ENCODE assay signal across 23 mouse cellular contexts in genomic region chr4:75764141-75764540, GRCm38 (mm10).
DNase-seq lines count a peak whose midpoint lies in the region; ATAC-seq lines count a peak whose summit lies in the region.
"Had no signal": no experiment of that assay in that cellular context is flagged by ENCODE, and none has a peak within 500 bp of the region (broad histone marks: within the 10 kb centered on the region; RNA-seq: fewer than 3 reads in every experiment).

No protein-coding gene starts in this region.

- H3K27ac ChIP-seq in hindbrain, embryonic 10.5 days = no peak overlapping the region
- no peak overlapping the region for H3K27ac ChIP-seq in hindbrain, embryonic 14.5 days
- no peak overlapping the region for H3K27ac ChIP-seq in neural tube, embryonic 11.5 days (ENCODE audit: low read depth, low read length)
- H3K27ac ChIP-seq in neural tube, embryonic 15.5 days (replicated peaks) = no peak overlapping the region
- H3K27ac ChIP-seq in embryonic facial prominence, embryonic 12.5 days = no peak overlapping the region
- H3K27ac ChIP-seq: embryonic facial prominence, embryonic 13.5 days; forebrain, embryonic 13.5 days; heart, embryonic 10.5 days; hindbrain, postnatal 0 days; intestine, embryonic 15.5 days had no signal

- no peak overlapping the region for H3K4me2 ChIP-seq in hindbrain, embryonic 14.5 days (replicated peaks)
- no peak overlapping the region for H3K4me2 ChIP-seq in neural tube, embryonic 11.5 days (ENCODE audit: low read depth)
- H3K4me2 ChIP-seq in neural tube, embryonic 15.5 days = no peak overlapping the region
- H3K4me2 ChIP-seq in embryonic facial prominence, embryonic 12.5 days (replicated peaks) = no peak overlapping the region
- H3K4me2 ChIP-seq: embryonic facial prominence, embryonic 13.5 days; forebrain, embryonic 13.5 days; intestine, embryonic 15.5 days had no signal

- no peaks in the 10 kb centered on the region for H3K36me3 ChIP-seq in hindbrain, embryonic 10.5 days
- no peaks in the 10 kb centered on the region for H3K36me3 ChIP-seq in hindbrain, embryonic 14.5 days (replicated peaks; ENCODE audit: control insufficient read depth, insufficient read depth)
- H3K36me3 ChIP-seq in neural tube, embryonic 11.5 days (ENCODE audit: control insufficient read depth, insufficient read depth, low read length) = no peaks in the 10 kb centered on the region
- no peaks in the 10 kb centered on the region for H3K36me3 ChIP-seq in neural tube, embryonic 15.5 days
- no peaks in the 10 kb centered on the region for H3K36me3 ChIP-seq in embryonic facial prominence, embryonic 12.5 days
- H3K36me3 ChIP-seq: embryonic facial prominence, embryonic 13.5 days; heart, embryonic 10.5 days; intestine, embryonic 15.5 days had no signal

- H3K9ac ChIP-seq in hindbrain, embryonic 14.5 days = no peak overlapping the region
- no peak overlapping the region for H3K9ac ChIP-seq in neural tube, embryonic 11.5 days (ENCODE audit: low read length)
- no peak overlapping the region for H3K9ac ChIP-seq in neural tube, embryonic 15.5 days (replicated peaks)
- H3K9ac ChIP-seq in embryonic facial prominence, embryonic 12.5 days = no peak overlapping the region
- H3K9ac ChIP-seq: embryonic facial prominence, embryonic 13.5 days; forebrain, embryonic 13.5 days; intestine, embryonic 15.5 days had no signal

- DNase-seq in hindbrain, embryonic 10.5 days (ENCODE audit: low spot score) = peak; percentile 12
- no peak for DNase-seq in hindbrain, embryonic 14.5 days (ENCODE audit: low spot score)
- DNase-seq in neural tube, embryonic 11.5 days (ENCODE audit: low spot score) = peak; percentile 22
- DNase-seq in cerebellum, adult 11-12 months = no peak
- no peak for DNase-seq in yolk sac, embryonic 10.5 days (ENCODE audit: low spot score)
- DNase-seq in heart, postnatal 36 days = no peak
- DNase-seq: adrenal gland, postnatal 14 days; cerebellum, adult 18-20 months; cerebellum, adult 9-11 months; cerebellum, postnatal 36 days; gastrocnemius, postnatal 36 days; heart, adult 11 months; heart, postnatal 10 days; kidney, adult 18-20 months had no signal

- no peak for ATAC-seq in hindbrain, embryonic 14.5 days (ENCODE audit: low FRiP score)
- no peak; the same call in 1 of the 2 replicates for ATAC-seq in neural tube, embryonic 11.5 days (ENCODE audit: insufficient read depth, low FRiP score, low TSS enrichment)
- ATAC-seq in neural tube, embryonic 15.5 days (ENCODE audit: low FRiP score) = no peak
- ATAC-seq in embryonic facial prominence, embryonic 12.5 days (ENCODE audit: insufficient number of reproducible peaks, insufficient read depth, low FRiP score, low TSS enrichment) = 0 out of 2 replicates have a peak, but pooled peaks have one; percentile 41
- ATAC-seq: activated CD4-positive, CD25-positive, alpha-beta regulatory T cell, adult 4 months; forebrain, embryonic 13.5 days; hindbrain, postnatal 0 days; intestine, embryonic 15.5 days; Patski had no signal

- H3K4me1 ChIP-seq in hindbrain, embryonic 10.5 days (replicated peaks) = no peaks in the 10 kb centered on the region
- no peaks in the 10 kb centered on the region for H3K4me1 ChIP-seq in hindbrain, embryonic 14.5 days (replicated peaks; ENCODE audit: control insufficient read depth, insufficient read depth, low read length)
- no peaks in the 10 kb centered on the region for H3K4me1 ChIP-seq in neural tube, embryonic 11.5 days (ENCODE audit: control insufficient read depth, insufficient read depth, low read length)
- no peaks in the 10 kb centered on the region for H3K4me1 ChIP-seq in neural tube, embryonic 15.5 days
- H3K4me1 ChIP-seq in embryonic facial prominence, embryonic 12.5 days = peaks cover 6% of the 10 kb centered on the region; the same call in 1 of the 2 replicates
- H3K4me1 ChIP-seq: forebrain, embryonic 13.5 days; heart, embryonic 10.5 days; intestine, embryonic 15.5 days had no signal

- H3K9me3 ChIP-seq in hindbrain, embryonic 10.5 days = no peaks in the 10 kb centered on the region
- no peaks in the 10 kb centered on the region for H3K9me3 ChIP-seq in hindbrain, embryonic 14.5 days (ENCODE audit: control insufficient read depth, low read length)
- no peaks in the 10 kb centered on the region for H3K9me3 ChIP-seq in neural tube, embryonic 11.5 days (ENCODE audit: control insufficient read depth, low read length)
- no peaks in the 10 kb centered on the region for H3K9me3 ChIP-seq in neural tube, embryonic 15.5 days (replicated peaks)
- no peaks in the 10 kb centered on the region for H3K9me3 ChIP-seq in embryonic facial prominence, embryonic 12.5 days
- H3K9me3 ChIP-seq: embryonic facial prominence, embryonic 13.5 days; forebrain, embryonic 13.5 days; heart, embryonic 10.5 days; intestine, embryonic 15.5 days had no signal

- WGBS in hindbrain, embryonic 10.5 days = 36% methylated on average over 1 of the region's 1 CpGs
- WGBS in hindbrain, embryonic 14.5 days = 21% methylated on average over 1 of the region's 1 CpGs
- 18% methylated on average over 1 of the region's 1 CpGs for WGBS in neural tube, embryonic 11.5 days
- 29% methylated on average over 1 of the region's 1 CpGs for WGBS in neural tube, embryonic 15.5 days
- WGBS in embryonic facial prominence, embryonic 12.5 days = 16% methylated on average over 1 of the region's 1 CpGs

- H3K4me3 ChIP-seq in hindbrain, embryonic 10.5 days = no peak overlapping the region
- no peak overlapping the region for H3K4me3 ChIP-seq in hindbrain, embryonic 14.5 days (replicated peaks; ENCODE audit: low read length)
- no peak overlapping the region for H3K4me3 ChIP-seq in neural tube, embryonic 11.5 days (ENCODE audit: low read depth, low read length)
- no peak overlapping the region for H3K4me3 ChIP-seq in neural tube, embryonic 15.5 days (replicated peaks)
- no peak overlapping the region for H3K4me3 ChIP-seq in embryonic facial prominence, embryonic 12.5 days
- H3K4me3 ChIP-seq: embryonic facial prominence, embryonic 13.5 days; forebrain, embryonic 13.5 days; heart, embryonic 10.5 days; intestine, embryonic 15.5 days had no signal

- intact Hi-C loops in heart, postnatal 36 days (cut with DNase I) = no loop called here

- no peaks in the 10 kb centered on the region for H3K27me3 ChIP-seq in hindbrain, embryonic 10.5 days (ENCODE audit: insufficient read depth, poor library complexity, severe bottlenecking)
- H3K27me3 ChIP-seq in hindbrain, embryonic 14.5 days (ENCODE audit: control insufficient read depth, insufficient read depth, low read length) = no peaks in the 10 kb centered on the region
- no peaks in the 10 kb centered on the region for H3K27me3 ChIP-seq in neural tube, embryonic 11.5 days (ENCODE audit: control insufficient read depth, insufficient read depth, low read length)
- H3K27me3 ChIP-seq in neural tube, embryonic 15.5 days (replicated peaks) = no peaks in the 10 kb centered on the region
- H3K27me3 ChIP-seq in embryonic facial prominence, embryonic 12.5 days = no peaks in the 10 kb centered on the region
- H3K27me3 ChIP-seq: embryonic facial prominence, embryonic 13.5 days; forebrain, embryonic 13.5 days; intestine, embryonic 15.5 days had no signal

Comparison
In these comparisons a context has a peak if more than half of its experiments do, and no peak if none do; other contexts are left out.
1. DNase-seq: peak in hindbrain, embryonic 10.5 days (single experiment) and neural tube, embryonic 11.5 days (single experiment); none in hindbrain, embryonic 14.5 days (single experiment), cerebellum, adult 11-12 months (single experiment), yolk sac, embryonic 10.5 days (single experiment) and heart, postnatal 36 days (0 of 2).